Mouse (Mus musculus): ENCODE data around the gene Ostf1.
"Not testable (repeated sequence)": the region's sequence is repeated elsewhere in the genome, so short reads cannot be mapped to it uniquely, and the experiment has no call there.

Ostf1 gene

GRCm38 (mm10) chr19:18598265-18598926, 33.2 kb downstream of the Ostf1 start:
- DNase-seq: no peak

GRCm38 (mm10) chr19:18597772-18598171, 33.9 kb downstream of the Ostf1 start:
- no peak for DNase-seq

DNA sequence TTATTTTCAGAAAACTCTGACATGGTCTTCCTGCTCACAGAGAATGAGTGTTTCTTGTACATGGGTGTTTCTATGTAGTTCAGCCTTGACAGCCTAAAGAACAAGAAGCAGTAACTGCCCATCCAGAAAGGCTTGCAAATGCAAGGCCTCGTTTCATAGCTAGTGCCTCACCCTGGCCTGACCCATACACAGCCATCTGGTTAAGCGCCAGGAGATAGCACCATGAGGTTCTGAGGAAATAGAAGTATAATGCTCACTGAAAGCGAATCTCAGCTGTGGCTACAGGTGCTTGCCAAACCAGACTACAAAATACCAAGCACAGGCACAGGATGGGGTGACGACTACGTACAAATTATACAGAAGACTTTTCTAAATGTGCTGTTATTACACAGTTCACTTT, 34.7 kb downstream of the Ostf1 start:
- DNase-seq: no peak

GRCm38 (mm10) chr19:18593722-18594121, 37.9 kb downstream of the Ostf1 start:
- no peak for DNase-seq

- no peak for DNase-seq
Observed at GRCm38 (mm10) chr19:18592919-18593318, 38.7 kb downstream of the Ostf1 start.

DNA sequence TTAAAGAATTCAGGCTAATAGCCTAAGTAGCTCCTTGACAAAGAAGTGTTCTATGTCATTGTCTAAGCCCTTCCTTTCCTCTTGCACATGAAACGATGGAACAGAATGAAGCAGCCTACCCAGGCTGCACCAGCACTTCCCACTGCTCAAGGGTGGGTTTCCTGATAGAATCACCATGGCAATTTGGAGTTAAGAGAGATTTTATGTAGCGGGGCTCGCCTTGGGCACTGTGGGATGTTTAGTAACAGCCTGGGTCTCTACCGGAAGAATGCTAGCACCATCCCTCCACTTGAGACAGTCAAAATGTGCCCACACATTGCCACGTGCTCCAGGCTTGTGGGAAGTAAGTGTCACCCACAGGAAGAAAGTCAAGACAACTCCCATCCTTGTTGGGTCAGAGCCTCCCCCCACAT, 40.7 kb downstream of the Ostf1 start:
- DNase-seq: no peak

DNA sequence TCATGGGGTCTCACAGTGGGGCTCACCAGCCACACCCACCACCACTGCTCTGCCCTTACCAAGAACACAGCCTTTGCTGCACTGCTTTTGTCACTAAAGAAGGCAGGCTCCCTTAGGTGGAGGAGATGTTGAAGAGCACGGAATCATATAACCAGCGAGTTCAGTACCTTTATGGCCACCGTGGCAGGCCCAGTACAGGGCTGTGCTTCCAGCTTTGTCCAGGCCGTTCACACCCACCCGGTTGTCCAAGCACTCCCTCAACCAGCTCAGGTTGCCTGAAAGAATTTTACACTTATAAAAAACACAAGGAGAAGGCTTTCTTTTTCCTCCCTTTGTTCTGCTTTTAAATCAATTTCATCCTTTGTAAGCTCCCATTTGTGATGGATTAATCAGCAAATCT, 41.4 kb downstream of the Ostf1 start:
- DNase-seq: no peak

DNA sequence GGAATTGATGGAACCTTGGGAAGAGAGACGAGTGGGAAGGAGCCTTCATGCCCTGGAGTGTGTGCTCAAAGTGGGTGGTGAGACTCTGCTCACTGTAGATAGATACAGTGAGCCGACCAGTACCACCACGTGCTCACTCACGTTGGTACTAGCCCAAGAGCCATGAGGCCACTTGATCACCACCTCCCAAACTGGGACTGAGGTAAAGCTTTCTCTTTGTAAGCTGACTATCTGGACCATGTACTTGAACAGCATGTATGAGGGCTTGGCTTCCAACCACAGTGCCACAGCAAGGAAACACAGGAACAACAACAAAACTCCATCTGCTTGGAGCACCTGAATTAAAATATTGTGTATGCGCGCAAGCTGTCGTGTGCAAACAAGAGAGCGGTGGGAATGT, 42.3 kb downstream of the Ostf1 start:
- DNase-seq: no peak

- not testable (repeated sequence) for DNase-seq
Observed at GRCm38 (mm10) chr19:18588801-18589200, 42.8 kb downstream of the Ostf1 start.

GRCm38 (mm10) chr19:18588243-18588642, 43.4 kb downstream of the Ostf1 start:
- DNase-seq: no peak

DNA sequence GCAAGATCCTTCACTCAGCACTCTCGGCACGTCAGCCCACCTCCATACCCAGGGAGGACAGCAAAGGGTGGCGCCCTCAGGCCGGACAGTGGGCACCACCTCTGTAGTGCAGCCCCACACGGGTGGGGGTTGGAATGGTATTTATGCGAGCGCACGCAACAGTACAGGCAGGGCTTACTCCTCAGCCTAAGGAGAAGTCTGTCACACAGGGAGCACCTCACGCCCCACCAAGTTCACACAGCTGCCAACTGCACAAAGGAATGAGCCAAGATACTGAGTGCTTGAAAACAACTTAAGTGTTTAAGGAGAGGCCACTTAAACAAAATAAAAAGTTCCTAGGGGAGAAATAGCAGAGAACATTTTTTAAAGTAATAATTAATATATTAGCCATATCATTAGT, 44.5 kb downstream of the Ostf1 start:
- DNase-seq: no peak

DNA sequence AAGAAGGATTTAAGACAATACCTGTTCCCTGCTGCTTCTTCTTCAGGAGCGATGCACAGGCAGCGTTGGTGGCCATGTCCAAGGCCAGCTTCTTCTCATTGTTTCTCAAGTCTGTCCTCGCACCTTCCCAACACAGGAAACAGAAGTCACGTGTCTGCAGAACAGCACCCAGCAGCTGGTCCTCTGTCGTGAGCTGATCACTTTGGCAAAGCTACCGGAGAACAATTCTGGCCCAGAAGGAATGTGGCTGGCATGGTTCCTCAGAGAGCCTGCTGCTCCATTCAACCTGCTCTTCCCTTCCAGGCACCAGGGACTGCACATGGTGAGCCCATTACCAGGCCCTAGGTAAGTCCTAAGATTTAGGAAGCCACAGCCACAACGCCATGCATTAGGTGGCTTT, 47.0 kb downstream of the Ostf1 start:
- no peak for DNase-seq

DNA sequence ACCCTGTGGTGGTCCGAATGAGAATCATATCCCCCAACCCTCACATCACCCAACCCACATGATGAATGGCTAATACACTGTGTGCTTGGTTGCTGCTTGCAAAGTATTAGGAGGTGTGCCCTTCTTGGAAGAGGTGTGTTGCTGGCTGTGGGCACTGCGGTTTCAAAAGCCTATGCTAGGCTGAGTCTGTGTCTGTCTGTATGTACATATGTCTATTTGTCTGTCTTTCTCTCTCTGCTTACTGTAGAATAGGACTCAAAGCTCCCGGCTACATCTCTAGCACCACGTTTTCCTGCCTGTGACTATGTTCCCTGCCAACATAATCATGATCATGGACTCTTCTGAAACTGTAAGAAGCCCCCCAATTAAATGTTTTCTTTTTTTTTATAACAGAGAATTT, 47.9 kb downstream of the Ostf1 start:
- DNase-seq: no peak

- no peak for DNase-seq
Observed at GRCm38 (mm10) chr19:18582887-18583286, 48.7 kb downstream of the Ostf1 start.

GRCm38 (mm10) chr19:18582226-18582625, 49.4 kb downstream of the Ostf1 start:
- no peak for DNase-seq

DNA sequence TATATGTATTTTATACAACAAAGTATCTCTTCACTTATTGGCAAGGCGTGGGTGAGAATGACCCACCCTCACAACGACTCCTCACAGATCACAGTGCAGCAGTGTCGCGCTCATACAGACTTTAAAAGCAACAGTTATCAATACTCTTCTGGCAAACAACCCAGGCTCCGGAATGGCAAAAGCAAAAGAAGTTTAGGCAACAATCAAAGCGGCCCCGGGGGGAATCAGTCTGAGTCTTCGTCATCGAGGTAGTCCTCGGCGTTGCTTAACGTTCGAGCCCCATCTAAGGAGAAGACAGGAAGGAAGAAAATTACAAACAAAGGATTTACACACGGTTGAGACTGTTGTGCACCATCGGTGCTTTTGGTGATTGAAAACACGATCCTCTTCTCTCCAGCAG, 50.6 kb downstream of the Ostf1 start:
- no peak for DNase-seq

DNA sequence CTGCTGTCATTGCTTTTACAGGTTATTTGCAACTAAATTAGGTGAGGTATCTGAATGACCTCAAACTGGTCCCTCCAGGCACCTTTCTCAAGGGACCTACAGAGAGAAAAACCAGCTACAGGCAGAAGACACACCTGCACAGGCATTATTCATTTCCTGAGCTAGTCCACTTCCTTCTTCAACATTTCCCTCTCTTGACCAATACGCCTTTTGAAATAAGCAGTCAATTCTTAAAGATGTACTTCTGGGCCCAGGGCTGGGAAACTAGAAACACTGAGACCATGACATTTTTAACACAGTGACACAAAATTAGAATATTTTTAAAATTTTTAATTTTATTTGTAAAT, 52.6 kb downstream of the Ostf1 start:
- DNase-seq: no peak

- no peak for DNase-seq
Observed at GRCm38 (mm10) chr19:18578216-18579011, 53.2 kb downstream of the Ostf1 start.

DNA sequence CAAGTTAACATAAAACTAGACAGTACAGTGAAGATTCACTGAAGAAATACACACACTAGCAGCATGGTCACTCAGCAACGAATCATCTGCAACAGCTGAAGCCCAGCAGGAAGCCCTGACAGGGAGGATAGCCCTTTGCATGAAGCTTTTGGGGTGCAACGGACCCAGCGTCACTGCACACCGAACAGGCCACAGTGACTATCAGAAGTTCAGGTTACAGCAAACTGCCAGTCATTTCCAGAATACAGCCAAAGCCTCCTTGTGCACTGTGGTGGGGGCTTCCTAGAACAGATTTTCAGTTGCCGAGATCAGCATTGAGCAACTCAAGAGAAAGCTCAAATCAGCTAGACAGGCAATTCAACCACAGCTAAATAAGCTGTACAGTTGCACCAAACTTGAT, 54.3 kb downstream of the Ostf1 start:
- no peak for DNase-seq

- no peak for DNase-seq
Observed at GRCm38 (mm10) chr19:18575891-18576290, 55.7 kb downstream of the Ostf1 start.

- no peak for DNase-seq
Observed at GRCm38 (mm10) chr19:18573907-18574306, 57.7 kb downstream of the Ostf1 start.

- no peak for DNase-seq
Observed at GRCm38 (mm10) chr19:18573443-18573842, 58.2 kb downstream of the Ostf1 start.

GRCm38 (mm10) chr19:18569496-18569895, 62.1 kb downstream of the Ostf1 start:
- no peak for DNase-seq

DNA sequence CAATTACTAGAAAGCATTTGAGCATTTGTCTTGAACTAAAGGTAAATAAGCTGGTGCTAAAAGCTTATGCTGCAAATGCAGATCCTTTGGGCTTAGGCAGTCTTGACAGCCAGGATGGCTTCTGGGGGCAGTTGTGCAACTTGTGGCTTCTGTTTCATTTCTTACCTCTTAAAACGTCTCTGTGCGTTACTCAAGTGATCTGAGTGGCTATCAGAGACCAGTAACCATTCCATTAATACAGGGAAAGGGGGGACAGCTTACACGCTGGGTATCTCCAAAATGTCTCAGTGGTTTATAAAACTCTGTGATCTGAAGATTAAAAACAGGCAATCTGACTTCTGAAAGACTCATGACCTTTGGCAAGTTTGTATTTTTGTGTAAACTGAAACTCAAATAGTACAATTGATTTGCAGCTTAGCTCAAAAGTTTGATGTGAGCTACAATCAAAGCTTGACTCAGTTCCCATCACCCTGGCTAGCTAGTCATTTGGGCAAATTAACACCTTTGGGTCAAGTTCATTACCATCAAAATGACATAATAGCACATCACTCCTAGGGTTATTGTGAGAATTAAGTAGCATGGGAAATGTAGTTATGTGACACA, 62.7 kb downstream of the Ostf1 start:
- DNase-seq: no peak

Data from lung, postnatal 14 days (tissue).